Mouse (Mus musculus) stomach, adult 2 months (tissue): Measurements from ENCODE around the gene Cntnap3. TPM values are rescaled to one million over a fixed set of nuclear protein-coding genes. Genes with fewer than 3 reads are reported as not detected.

ENCODE experiments used
- polyA plus RNA-seq: library from polyadenylated mRNA; depleted of rRNA; stranded (reverse); fragments of >200 nt; gene quantifications from 2 replicates; pipeline ENCODE4 v1.2.3, GENCODE M21; 2012; rRNA removed

The Cntnap3 gene
- polyA plus RNA-seq, result 0.01 TPM in 1 of 2 replicates, not detected in the other

DNA sequence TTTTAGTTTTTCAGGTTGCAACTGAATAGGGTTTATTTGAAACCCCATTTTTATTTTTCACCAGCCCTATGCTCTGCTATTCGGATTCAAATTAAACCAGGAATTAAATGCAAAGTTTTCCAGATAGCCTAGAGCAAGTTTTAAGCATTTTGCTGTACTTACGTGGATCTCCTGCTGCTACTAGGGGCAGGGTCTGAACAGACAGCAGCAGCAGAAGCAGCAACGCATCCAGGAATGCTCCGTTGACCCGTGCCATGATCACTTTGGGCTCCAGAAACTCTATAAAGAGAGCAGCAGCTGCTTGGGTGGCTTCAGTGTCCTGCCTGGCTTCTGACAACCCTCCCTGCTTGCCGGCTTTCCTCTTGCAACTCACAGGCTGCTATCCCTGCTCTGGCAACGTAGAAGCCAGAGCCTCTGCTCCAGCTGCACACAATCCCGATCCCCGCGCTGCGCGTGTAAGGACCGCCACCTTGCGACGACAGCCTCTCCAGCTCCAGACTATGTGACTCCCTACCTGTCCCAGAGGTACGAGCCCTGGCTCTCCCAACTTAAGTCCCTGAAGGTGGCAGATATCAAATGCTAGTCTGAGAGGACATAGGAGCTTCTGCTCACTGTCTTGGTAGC is at the start of gene Cntnap3:
Gene Cntnap3, minus strand, starts transcription at position 371 of the 624 bp plus-strand sequence.

GRCm38 (mm10) chr13:64917191-64917590 is 13.4 kb upstream of the Cntnap3 start, which contains the start of gene Spata31:
Gene Spata31 (plus strand): TSS chr13:64917406.

Other genes starting within 250 kb of the Cntnap3 start
- not detected in 2 replicates for gene Spata31, start 13.5 kb upstream of the Cntnap3 start, polyA plus RNA-seq
- not detected in 2 replicates for gene Spata31d1c, start 129.1 kb upstream of the Cntnap3 start, polyA plus RNA-seq
- gene Prss47, start 148.8 kb upstream of the Cntnap3 start, polyA plus RNA-seq, result not detected in 2 replicates
- 5.9 and 7.5 TPM in 2 replicates for gene Mfsd14b, start 209.0 kb upstream of the Cntnap3 start, polyA plus RNA-seq
- not detected in 2 replicates for gene Olfr465-ps1, start 234.1 kb upstream of the Cntnap3 start, polyA plus RNA-seq
- not detected in 2 replicates for gene Olfr466, start 246.3 kb upstream of the Cntnap3 start, polyA plus RNA-seq